Mouse (Mus musculus) bone marrow macrophage, adult 2 months (primary cell): Measurements from ENCODE around the gene Ppfia2. TPM values are rescaled to one million over a fixed set of nuclear protein-coding genes. Genes with fewer than 3 reads are reported as not detected.

ENCODE experiments used
- H3K27ac ChIP-seq: 2 replicates; pipeline ENCODE4 v1.5.1; 2012; ENCODE audit warnings: low read depth, low read length; ENCODE audit not compliant: insufficient read depth
- H3K4me1 ChIP-seq: 2 replicates; pipeline ENCODE4 v1.6.1; 2012; ENCODE audit warnings: low read length; ENCODE audit not compliant: control insufficient read depth, insufficient read depth
- H3K4me3 ChIP-seq: 2 replicates; pipeline ENCODE4 v1.5.1; 2012; ENCODE audit warnings: mild to moderate bottlenecking, low read length, moderate library complexity; ENCODE audit not compliant: insufficient read depth
- CTCF ChIP-seq: IDR thresholded peaks from 2 replicates; pipeline ENCODE4 v1.5.1; 2012; ENCODE audit warnings: low read depth, mild to moderate bottlenecking, low read length, moderate library complexity
- POLR2A ChIP-seq: IDR thresholded peaks from 2 replicates; pipeline ENCODE4 v1.6.1; 2012; ENCODE audit warnings: mild to moderate bottlenecking, low read depth, low read length, borderline replicate concordance
- polyA plus RNA-seq: library from polyadenylated mRNA; stranded (reverse); fragments of >200 nt; gene quantifications from 2 replicates; pipeline ENCODE4 v1.2.4, GENCODE M21; 2012; ENCODE audit not compliant: missing spikeins, insufficient read depth, insufficient read length

Gene Ppfia2
- polyA plus RNA-seq, 1 experiment = not detected

- Histone ChIP-seq H3K4me3 (no peak overlapping the region), H3K27ac (no peak overlapping the region), H3K4me1 (no peaks in the 10 kb centered on the region)
- TF ChIP-seq CTCF (no peak), POLR2A (no peak)
Observed at GRCm38 (mm10) chr10:106633898-106634297, 163.8 kb downstream of the Ppfia2 start.

GRCm38 (mm10) chr10:106652276-106652675 is 182.1 kb downstream of the Ppfia2 start:
- Histone ChIP-seq H3K4me3 (no peak overlapping the region), H3K4me1 (no peaks in the 10 kb centered on the region), H3K27ac (no peak overlapping the region)
- no peak for TF ChIP-seq POLR2A
- TF ChIP-seq CTCF = no peak

- TF ChIP-seq POLR2A = no peak
- no peak for TF ChIP-seq CTCF
- Histone ChIP-seq H3K4me1 (no peaks in the 10 kb centered on the region), H3K27ac (no peak overlapping the region), H3K4me3 (no peak overlapping the region)
Observed at GRCm38 (mm10) chr10:106665221-106665620, 195.1 kb downstream of the Ppfia2 start.

- no peak overlapping the region for H3K27ac ChIP-seq
- no peak overlapping the region for H3K4me3 ChIP-seq
- H3K4me1 ChIP-seq = no peaks in the 10 kb centered on the region
- TF ChIP-seq POLR2A (no peak), CTCF (no peak)
Observed at GRCm38 (mm10) chr10:106670170-106670569, 200.0 kb downstream of the Ppfia2 start.

GRCm38 (mm10) chr10:106681395-106681794 is 211.3 kb downstream of the Ppfia2 start:
- no peak overlapping the region for H3K27ac ChIP-seq
- no peaks in the 10 kb centered on the region for H3K4me1 ChIP-seq
- TF ChIP-seq CTCF (no peak), POLR2A (no peak)
- H3K4me3 ChIP-seq = no peak overlapping the region

- H3K27ac ChIP-seq = no peak overlapping the region
- no peaks in the 10 kb centered on the region for H3K4me1 ChIP-seq
- TF ChIP-seq POLR2A (no peak), CTCF (no peak)
- no peak overlapping the region for H3K4me3 ChIP-seq
Observed at GRCm38 (mm10) chr10:106685519-106685918, 215.4 kb downstream of the Ppfia2 start.

GRCm38 (mm10) chr10:106719936-106720335 is 249.8 kb downstream of the Ppfia2 start:
- Histone ChIP-seq H3K4me1 (no peaks in the 10 kb centered on the region), H3K27ac (no peak overlapping the region), H3K4me3 (no peak overlapping the region)
- TF ChIP-seq POLR2A (no peak), CTCF (no peak)

GRCm38 (mm10) chr10:106732265-106732664 is 262.1 kb downstream of the Ppfia2 start:
- Histone ChIP-seq H3K4me1 (no peaks in the 10 kb centered on the region), H3K4me3 (no peak overlapping the region), H3K27ac (no peak overlapping the region)
- TF ChIP-seq CTCF (no peak), POLR2A (no peak)

GRCm38 (mm10) chr10:106736230-106737063 is 266.3 kb downstream of the Ppfia2 start:
- no peak overlapping the region for H3K27ac ChIP-seq
- H3K4me1 ChIP-seq = no peaks in the 10 kb centered on the region
- TF ChIP-seq CTCF = no peak
- no peak for TF ChIP-seq POLR2A
- H3K4me3 ChIP-seq = no peak overlapping the region

- Histone ChIP-seq H3K4me3 (no peak overlapping the region), H3K27ac (no peak overlapping the region), H3K4me1 (no peaks in the 10 kb centered on the region)
- TF ChIP-seq POLR2A (no peak), CTCF (no peak)
Observed at GRCm38 (mm10) chr10:106738190-106738589, 268.1 kb downstream of the Ppfia2 start.
